Mouse (Mus musculus): ENCODE data around the gene Ankrd33b. TPM values are rescaled to one million over a fixed set of nuclear protein-coding genes. Genes with fewer than 3 reads are reported as not detected.
A peak's percentile ranks its signal among the peaks of the same experiment; 100 is the strongest.

Gene Ankrd33b
- polyA plus RNA-seq, 1 experiment from 2014 or later, result 0.68 TPM

DNA sequence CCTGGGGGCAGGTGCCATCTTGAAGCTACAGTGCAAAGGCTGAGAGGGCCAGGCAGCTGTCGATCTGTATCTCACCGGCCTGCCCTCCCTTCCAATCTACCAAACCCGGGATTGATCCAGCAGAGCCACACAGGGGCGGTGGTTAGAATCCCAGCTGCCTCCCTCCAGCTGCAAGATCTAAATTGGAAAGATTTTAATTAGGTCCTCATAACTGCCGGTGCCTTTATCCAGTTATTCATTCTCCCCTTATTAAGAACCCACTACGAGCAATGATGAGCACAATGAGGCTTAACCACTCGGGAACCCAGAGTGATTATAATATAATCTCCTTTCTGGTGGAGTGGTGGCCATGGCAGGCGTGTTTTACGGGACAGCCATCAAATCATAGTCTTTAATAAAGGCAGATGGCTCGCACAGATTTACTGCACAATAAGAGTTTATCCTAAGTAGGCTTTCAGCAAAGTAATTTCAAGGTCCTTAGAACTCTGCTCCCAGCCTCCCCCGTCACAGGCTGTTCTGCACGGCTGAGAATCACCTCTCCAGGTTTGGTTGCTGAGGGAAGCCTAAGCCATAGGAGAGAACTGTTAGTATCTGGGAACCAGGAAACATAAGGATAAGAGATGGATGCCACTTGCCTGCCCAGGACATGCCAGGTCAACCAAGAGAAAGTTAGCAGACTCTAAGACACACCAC, 34.8 kb upstream of the Ankrd33b start:
- Histone ChIP-seq H3K27me3 (ENCODE audit: control insufficient read depth, insufficient read depth, low read depth, low read length) (no peaks in the 10 kb centered on the region), H3K4me1 (ENCODE audit: control insufficient read depth, low read depth, low read length) (no peaks in the 10 kb centered on the region), H3K36me3 (ENCODE audit: control insufficient read depth, insufficient read depth) (no peaks in the 10 kb centered on the region), H3K27ac (ENCODE audit: low read length) (no peak overlapping the region), H3K4me2 (ENCODE audit: low read depth, low read length) (no peak overlapping the region), H3K9me3 (replicated peaks; ENCODE audit: control insufficient read depth, low read length) (no peaks in the 10 kb centered on the region), H3K9ac (ENCODE audit: low read depth, low read length) (no peak overlapping the region), H3K4me3 (ENCODE audit: low read depth, low read length) (no peak overlapping the region)
- no peak for ATAC-seq (ENCODE audit: low read depth)
- WGBS (ENCODE audit: insufficient replicate concordance), result 70% methylated on average over 12 of the region's 12 CpGs

GRCm38 (mm10) chr15:31400974-31401373, 33.4 kb upstream of the Ankrd33b start:
- Histone ChIP-seq H3K9ac (ENCODE audit: low read depth, low read length) (no peak overlapping the region), H3K36me3 (ENCODE audit: control insufficient read depth, insufficient read depth) (no peaks in the 10 kb centered on the region), H3K4me1 (ENCODE audit: control insufficient read depth, low read depth, low read length) (no peaks in the 10 kb centered on the region), H3K27me3 (ENCODE audit: control insufficient read depth, insufficient read depth, low read depth, low read length) (no peaks in the 10 kb centered on the region), H3K9me3 (replicated peaks; ENCODE audit: control insufficient read depth, low read length) (no peaks in the 10 kb centered on the region), H3K27ac (ENCODE audit: low read length) (no peak overlapping the region), H3K4me3 (ENCODE audit: low read depth, low read length) (no peak overlapping the region), H3K4me2 (ENCODE audit: low read depth, low read length) (no peak overlapping the region)
- peak; percentile 30; the same call in 1 of the 2 replicates for ATAC-seq (ENCODE audit: low read depth)
- WGBS (ENCODE audit: insufficient replicate concordance), result 28% methylated on average over 3 of the region's 3 CpGs

DNA sequence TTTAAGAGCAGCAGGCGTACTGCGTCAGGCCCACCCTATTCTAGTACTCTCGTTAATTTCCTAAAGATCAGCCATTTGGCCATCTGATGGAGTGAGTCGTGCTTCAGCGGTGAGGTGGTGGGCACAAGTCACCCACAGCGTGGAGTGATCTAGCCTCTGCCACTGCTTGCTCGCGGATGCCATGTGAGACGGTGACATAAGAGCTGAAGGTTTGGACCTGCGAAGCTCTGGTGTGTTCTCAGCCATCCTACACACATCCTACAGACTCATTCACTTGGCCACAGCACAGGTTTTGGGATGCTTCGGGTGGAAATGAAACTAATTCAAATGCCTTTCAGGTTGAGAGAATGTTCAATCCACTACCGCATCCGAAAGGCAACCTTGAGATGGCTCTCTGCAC, 31.2 kb upstream of the Ankrd33b start:
- Histone ChIP-seq H3K4me1 (ENCODE audit: control insufficient read depth, low read depth, low read length) (no peaks in the 10 kb centered on the region), H3K36me3 (ENCODE audit: control insufficient read depth, insufficient read depth) (no peaks in the 10 kb centered on the region), H3K9me3 (replicated peaks; ENCODE audit: control insufficient read depth, low read length) (no peaks in the 10 kb centered on the region), H3K4me3 (ENCODE audit: low read depth, low read length) (no peak overlapping the region), H3K4me2 (ENCODE audit: low read depth, low read length) (no peak overlapping the region), H3K27me3 (ENCODE audit: control insufficient read depth, insufficient read depth, low read depth, low read length) (no peaks in the 10 kb centered on the region), H3K9ac (ENCODE audit: low read depth, low read length) (no peak overlapping the region), H3K27ac (ENCODE audit: low read length) (no peak overlapping the region)
- WGBS (ENCODE audit: insufficient replicate concordance), result 79% methylated on average over 13 of the region's 13 CpGs
- ATAC-seq (ENCODE audit: low read depth), result no peak

DNA sequence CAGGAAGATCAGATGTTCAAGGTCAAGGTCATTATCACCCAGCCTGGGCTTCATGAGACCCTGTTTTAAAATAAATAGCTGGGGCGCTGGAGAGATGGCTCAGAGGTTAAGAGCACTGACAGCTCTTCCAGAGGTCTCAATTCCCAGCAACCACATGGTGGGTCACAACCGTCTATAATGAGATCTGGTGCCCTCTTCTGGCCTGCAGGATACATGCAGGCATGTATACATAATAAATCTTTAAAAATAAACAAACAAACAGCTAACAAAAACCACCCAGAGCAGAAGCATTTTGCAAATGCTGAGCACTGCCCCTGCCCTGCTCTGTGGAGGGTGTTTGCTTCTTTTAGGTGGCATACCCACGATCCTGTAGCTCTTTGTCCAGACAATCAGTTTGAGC, 29.9 kb upstream of the Ankrd33b start:
- whole genome bisulfite sequencing (ENCODE audit: insufficient replicate concordance), result 52% methylated on average over 3 of the region's 3 CpGs
- Histone ChIP-seq H3K4me2 (ENCODE audit: low read depth, low read length) (no peak overlapping the region), H3K27me3 (ENCODE audit: control insufficient read depth, insufficient read depth, low read depth, low read length) (no peaks in the 10 kb centered on the region), H3K4me1 (ENCODE audit: control insufficient read depth, low read depth, low read length) (no peaks in the 10 kb centered on the region), H3K9me3 (replicated peaks; ENCODE audit: control insufficient read depth, low read length) (no peaks in the 10 kb centered on the region), H3K36me3 (ENCODE audit: control insufficient read depth, insufficient read depth) (no peaks in the 10 kb centered on the region), H3K27ac (ENCODE audit: low read length) (no peak overlapping the region), H3K4me3 (ENCODE audit: low read depth, low read length) (no peak overlapping the region), H3K9ac (ENCODE audit: low read depth, low read length) (no peak overlapping the region)
- no peak for ATAC-seq (ENCODE audit: low read depth)

DNA sequence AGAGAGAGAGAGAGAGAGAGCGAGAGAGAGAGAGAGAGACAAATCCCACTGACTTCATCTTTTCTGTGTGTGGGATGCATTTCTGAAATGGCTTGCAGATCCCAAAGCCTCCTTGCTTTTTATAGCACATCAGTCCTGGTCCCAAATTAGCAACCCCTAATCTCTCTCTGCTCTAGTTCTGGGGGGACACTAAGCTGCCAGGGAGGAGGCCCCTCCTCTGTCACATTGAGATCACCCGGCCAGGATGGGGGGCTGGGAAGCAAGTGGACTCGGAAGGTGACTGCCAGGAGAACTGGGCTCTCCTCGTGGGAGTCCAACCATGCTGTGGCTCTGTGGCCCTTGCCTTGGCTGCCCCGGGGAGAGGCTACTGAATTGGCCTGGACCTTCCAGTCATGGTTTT, 29.2 kb upstream of the Ankrd33b start:
- ATAC-seq (ENCODE audit: low read depth), result no peak
- no peaks in the 10 kb centered on the region for H3K9me3 ChIP-seq (replicated peaks; ENCODE audit: control insufficient read depth, low read length)
- no peaks in the 10 kb centered on the region for H3K27me3 ChIP-seq (ENCODE audit: control insufficient read depth, insufficient read depth, low read depth, low read length)
- no peak overlapping the region for H3K4me2 ChIP-seq (ENCODE audit: low read depth, low read length)
- WGBS (ENCODE audit: insufficient replicate concordance), result 54% methylated on average over 5 of the region's 5 CpGs
- H3K36me3 ChIP-seq (ENCODE audit: control insufficient read depth, insufficient read depth), result no peaks in the 10 kb centered on the region
- H3K9ac ChIP-seq (ENCODE audit: low read depth, low read length), result no peak overlapping the region
- H3K4me3 ChIP-seq (ENCODE audit: low read depth, low read length), result no peak overlapping the region
- no peaks in the 10 kb centered on the region for H3K4me1 ChIP-seq (ENCODE audit: control insufficient read depth, low read depth, low read length)
- no peak overlapping the region for H3K27ac ChIP-seq (ENCODE audit: low read length)

DNA sequence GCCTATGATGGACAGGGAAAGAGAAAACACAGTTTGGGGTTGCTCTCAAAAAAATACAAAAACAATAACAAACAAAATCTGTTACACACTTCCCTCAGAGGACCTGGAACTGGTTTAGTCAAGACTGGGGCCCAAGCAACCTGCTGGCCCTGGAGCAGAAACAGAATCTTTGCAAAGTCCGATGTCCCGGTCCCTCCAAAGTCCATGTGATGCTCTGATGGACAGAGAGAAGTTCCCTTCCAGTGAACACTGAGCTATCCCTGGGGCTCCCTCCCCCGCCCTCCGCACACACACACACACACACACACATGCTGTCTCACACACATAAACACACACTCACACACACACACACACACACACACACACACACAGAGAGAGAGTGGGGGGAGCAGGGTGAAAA, 28.5 kb upstream of the Ankrd33b start:
- Histone ChIP-seq H3K4me1 (ENCODE audit: control insufficient read depth, low read depth, low read length) (no peaks in the 10 kb centered on the region), H3K9ac (ENCODE audit: low read depth, low read length) (no peak overlapping the region), H3K4me3 (ENCODE audit: low read depth, low read length) (no peak overlapping the region), H3K9me3 (replicated peaks; ENCODE audit: control insufficient read depth, low read length) (no peaks in the 10 kb centered on the region), H3K27me3 (ENCODE audit: control insufficient read depth, insufficient read depth, low read depth, low read length) (no peaks in the 10 kb centered on the region), H3K27ac (ENCODE audit: low read length) (no peak overlapping the region), H3K36me3 (ENCODE audit: control insufficient read depth, insufficient read depth) (no peaks in the 10 kb centered on the region), H3K4me2 (ENCODE audit: low read depth, low read length) (no peak overlapping the region)
- 82% methylated on average over 4 of the region's 4 CpGs for WGBS (ENCODE audit: insufficient replicate concordance)
- ATAC-seq (ENCODE audit: low read depth), result no peak

- Histone ChIP-seq H3K9ac (ENCODE audit: low read depth, low read length) (no peak overlapping the region), H3K4me2 (ENCODE audit: low read depth, low read length) (no peak overlapping the region), H3K36me3 (ENCODE audit: control insufficient read depth, insufficient read depth) (no peaks in the 10 kb centered on the region), H3K9me3 (replicated peaks; ENCODE audit: control insufficient read depth, low read length) (no peaks in the 10 kb centered on the region), H3K4me3 (ENCODE audit: low read depth, low read length) (no peak overlapping the region), H3K27ac (ENCODE audit: low read length) (no peak overlapping the region), H3K4me1 (ENCODE audit: control insufficient read depth, low read depth, low read length) (no peaks in the 10 kb centered on the region), H3K27me3 (ENCODE audit: control insufficient read depth, insufficient read depth, low read depth, low read length) (no peaks in the 10 kb centered on the region)
- no peak for ATAC-seq (ENCODE audit: low read depth)
- WGBS (ENCODE audit: insufficient replicate concordance), result 74% methylated on average over 6 of the region's 6 CpGs
Observed at GRCm38 (mm10) chr15:31393402-31393801, 25.9 kb upstream of the Ankrd33b start.

DNA sequence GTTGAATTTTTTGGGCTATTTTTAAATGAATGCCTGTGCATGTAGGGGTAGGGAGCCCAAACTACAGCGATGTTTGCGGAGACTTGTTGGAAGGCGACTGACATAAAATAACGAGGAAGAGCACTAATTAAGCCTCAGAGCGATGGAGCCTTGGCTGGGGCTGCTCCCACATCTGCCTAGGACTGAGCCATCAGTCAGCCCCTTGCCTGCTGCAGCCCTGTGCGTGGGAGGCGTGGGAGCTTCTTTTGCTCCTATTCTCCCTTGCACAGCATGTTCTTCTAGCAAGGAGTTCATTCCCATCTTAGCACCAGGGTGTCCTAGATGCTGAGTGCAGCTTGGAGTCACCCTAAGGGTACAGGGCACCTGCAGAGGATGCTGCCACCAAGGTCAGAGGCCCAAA, 25.2 kb upstream of the Ankrd33b start:
- no peaks in the 10 kb centered on the region for H3K4me1 ChIP-seq (ENCODE audit: control insufficient read depth, low read depth, low read length)
- H3K27ac ChIP-seq (ENCODE audit: low read length), result no peak overlapping the region
- H3K9me3 ChIP-seq (replicated peaks; ENCODE audit: control insufficient read depth, low read length), result no peaks in the 10 kb centered on the region
- no peak overlapping the region for H3K9ac ChIP-seq (ENCODE audit: low read depth, low read length)
- WGBS (ENCODE audit: insufficient replicate concordance), result 64% methylated on average over 7 of the region's 7 CpGs
- no peaks in the 10 kb centered on the region for H3K36me3 ChIP-seq (ENCODE audit: control insufficient read depth, insufficient read depth)
- H3K4me2 ChIP-seq (ENCODE audit: low read depth, low read length), result no peak overlapping the region
- ATAC-seq (ENCODE audit: low read depth), result no peak
- no peak overlapping the region for H3K4me3 ChIP-seq (ENCODE audit: low read depth, low read length)
- no peaks in the 10 kb centered on the region for H3K27me3 ChIP-seq (ENCODE audit: control insufficient read depth, insufficient read depth, low read depth, low read length)

DNA sequence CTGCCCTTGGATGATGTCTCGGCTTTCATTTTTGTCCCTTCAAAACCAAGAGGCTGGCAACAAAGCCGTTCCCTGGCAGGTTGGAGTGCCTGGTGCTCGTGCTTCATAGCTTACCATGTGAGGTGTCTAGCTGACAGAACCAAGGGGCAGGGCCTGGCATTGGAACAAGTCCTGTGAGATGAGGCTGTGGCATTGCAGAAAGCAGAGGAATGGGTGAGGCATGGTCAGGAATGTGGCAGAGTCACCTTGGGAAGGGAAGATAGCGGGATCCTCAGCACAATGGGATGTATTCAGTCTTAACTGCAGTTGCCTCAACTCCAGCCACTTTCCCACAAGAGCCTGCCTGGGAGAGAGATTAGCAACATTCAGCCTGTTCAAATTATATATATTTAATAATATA, 24.6 kb upstream of the Ankrd33b start:
- no peaks in the 10 kb centered on the region for H3K36me3 ChIP-seq (ENCODE audit: control insufficient read depth, insufficient read depth)
- H3K4me1 ChIP-seq (ENCODE audit: control insufficient read depth, low read depth, low read length), result no peaks in the 10 kb centered on the region
- no peak overlapping the region for H3K4me2 ChIP-seq (ENCODE audit: low read depth, low read length)
- ATAC-seq (ENCODE audit: low read depth), result no peak
- H3K27me3 ChIP-seq (ENCODE audit: control insufficient read depth, insufficient read depth, low read depth, low read length), result no peaks in the 10 kb centered on the region
- 56% methylated on average over 4 of the region's 4 CpGs for whole genome bisulfite sequencing (ENCODE audit: insufficient replicate concordance)
- H3K9me3 ChIP-seq (replicated peaks; ENCODE audit: control insufficient read depth, low read length), result no peaks in the 10 kb centered on the region
- no peak overlapping the region for H3K27ac ChIP-seq (ENCODE audit: low read length)
- H3K4me3 ChIP-seq (ENCODE audit: low read depth, low read length), result no peak overlapping the region
- no peak overlapping the region for H3K9ac ChIP-seq (ENCODE audit: low read depth, low read length)
